Mouse (Mus musculus) kidney, adult 2 months (tissue): ENCODE results near the gene Gm11567.
"Not testable (repeated sequence)": the region's sequence is repeated elsewhere in the genome, so short reads cannot be mapped to it uniquely, and the experiment has no call there.

Source experiments
- CTCF ChIP-seq: fragments of 200-500 bp; conservative IDR thresholded peaks from 2 replicates; pipeline ENCODE4 v1.5.1; 2011; ENCODE audit warnings: low read depth, mild to moderate bottlenecking, control low read depth, low read length, moderate library complexity, mixed read lengths; ENCODE audit not compliant: insufficient read depth, insufficient read length
- POLR2A ChIP-seq: fragments of 200-500 bp; IDR thresholded peaks from one replicate; pipeline ENCODE4 v1.6.1; 2011; ENCODE audit warnings: low read depth, low read length, control low read depth

GRCm38 (mm10) chr11:99864176-99864575 lies 14.8 kb upstream of the Gm11567 start, which contains the start of gene Gm11559:
- TF ChIP-seq POLR2A, CTCF: not testable (repeated sequence)
